Mouse (Mus musculus) neural tube, embryonic 15.5 days (tissue): ENCODE results near the gene Fscn3. TPM values are rescaled to one million over a fixed set of nuclear protein-coding genes. Genes with fewer than 3 reads are reported as not detected.

Experiments used
- ATAC-seq: fragments of 200-750 bp; cut with Nextera tagmentation; 2 replicates; pipeline ENCODE4 v1.8.0; 2017; ENCODE audit warnings: mild to moderate bottlenecking, moderate TSS enrichment, moderate library complexity; ENCODE audit not compliant: low FRiP score
- H3K27ac ChIP-seq: fragments of 300-500 bp; sonication (generic); replicated peaks from 2 replicates; pipeline ENCODE4 v1.5.1; 2015; ENCODE audit warnings: mild to moderate bottlenecking, inconsistent platforms
- H3K27me3 ChIP-seq: fragments of 300-500 bp; sonication (generic); replicated peaks from 2 replicates; pipeline ENCODE4 v1.6.1; 2015; ENCODE audit warnings: inconsistent platforms
- H3K36me3 ChIP-seq: fragments of 300-500 bp; sonication (generic); 2 replicates; pipeline ENCODE4 v1.6.1; 2015; ENCODE audit warnings: inconsistent platforms
- H3K4me1 ChIP-seq: fragments of 300-500 bp; sonication (generic); 2 replicates; pipeline ENCODE4 v1.6.1; 2015; ENCODE audit warnings: inconsistent platforms
- H3K4me2 ChIP-seq: fragments of 300-500 bp; sonication (generic); 2 replicates; pipeline ENCODE4 v1.6.1; 2015; ENCODE audit warnings: inconsistent platforms, mild to moderate bottlenecking, moderate library complexity
- H3K4me3 ChIP-seq: fragments of 300-500 bp; sonication (generic); replicated peaks from 2 replicates; pipeline ENCODE4 v1.5.1; 2015; ENCODE audit warnings: mild to moderate bottlenecking, inconsistent platforms
- H3K9ac ChIP-seq: fragments of 300-500 bp; sonication (generic); replicated peaks from 2 replicates; pipeline ENCODE4 v1.6.1; 2015; ENCODE audit warnings: mild to moderate bottlenecking, inconsistent platforms
- H3K9me3 ChIP-seq: fragments of 300-500 bp; sonication (generic); replicated peaks from 2 replicates; pipeline ENCODE4 v1.6.1; 2016; ENCODE audit warnings: inconsistent platforms
- WGBS: fragments of 180-500 bp; shearing (Covaris S2); methylation state at CpG from one replicate; pipeline ENCODE4 v1.1.7; 2015; ENCODE audit warnings: mixed read lengths; 5-methylcytosine and 5-hydroxymethylcytosine counted together
- polyA plus RNA-seq: library from polyadenylated mRNA; unstranded; fragments of >200 nt; fragmentation: Nextera tagmentation; extraction: Ambion mirVana; gene quantifications from 2 replicates; pipeline ENCODE4 v1.2.1, GENCODE M21; 2015

Fscn3 gene
- polyA plus RNA-seq, 1 experiment from 2014 or later: not detected

DNA sequence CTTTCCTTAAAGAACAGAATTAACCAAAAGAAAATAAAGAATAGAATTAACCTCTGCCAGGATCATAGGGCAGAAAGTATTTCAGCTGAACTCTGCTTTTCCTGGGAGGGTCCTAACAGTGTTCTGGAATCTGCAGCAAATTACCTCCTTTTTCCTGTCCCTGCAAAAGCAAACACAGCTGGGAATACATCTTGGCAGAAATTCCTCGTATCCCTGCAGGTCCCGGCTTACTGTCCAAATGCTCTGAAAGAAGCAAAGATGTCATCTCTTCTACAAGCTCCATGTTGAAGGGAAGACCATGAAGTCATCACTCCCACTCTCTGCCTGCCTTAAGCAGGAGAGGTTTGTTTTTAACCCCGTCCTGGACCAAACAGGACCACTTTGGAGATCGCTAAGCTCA lies 10.6 kb upstream of the Fscn3 start:
- peaks cover 46% of the 10 kb centered on the region for H3K4me1 ChIP-seq
- H3K9me3 ChIP-seq: no peaks in the 10 kb centered on the region
- ATAC-seq: no peak
- no peaks in the 10 kb centered on the region for H3K27me3 ChIP-seq
- H3K4me3 ChIP-seq: no peak overlapping the region
- no peak overlapping the region for H3K4me2 ChIP-seq
- H3K27ac ChIP-seq: no peak overlapping the region
- whole genome bisulfite sequencing: 69% methylated on average over 4 of the region's 4 CpGs
- H3K36me3 ChIP-seq: peaks cover 36% of the 10 kb centered on the region
- H3K9ac ChIP-seq: no peak overlapping the region

DNA sequence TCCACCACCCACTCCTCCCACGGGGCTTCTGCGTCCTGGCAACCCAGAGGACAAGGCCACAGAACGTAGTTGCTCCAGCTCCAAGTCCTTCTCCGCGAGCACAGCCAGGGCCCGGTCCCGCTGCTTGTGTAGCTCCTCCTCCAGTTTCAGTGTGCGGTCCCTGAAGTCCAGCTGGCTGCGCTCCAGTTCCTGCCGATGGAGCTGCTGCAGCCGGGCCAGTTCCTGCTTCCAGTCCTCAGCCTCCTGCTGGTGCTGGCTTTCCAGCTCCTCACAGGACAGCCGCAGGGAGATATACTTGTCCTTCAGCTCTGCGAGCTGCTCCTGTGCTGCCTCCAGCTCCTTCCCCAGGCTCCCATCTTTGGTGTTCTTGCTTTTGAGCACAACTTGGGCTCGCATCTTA lies 9.1 kb upstream of the Fscn3 start:
- Histone ChIP-seq H3K27me3 (no peaks in the 10 kb centered on the region), H3K27ac (peak overlapping the region; percentile 37; the same call in 1 of the 2 replicates), H3K4me3 (no peak overlapping the region), H3K9ac (no peak overlapping the region), H3K9me3 (no peaks in the 10 kb centered on the region), H3K36me3 (peaks cover 36% of the 10 kb centered on the region), H3K4me2 (peak overlapping the region; percentile 6; the same call in 1 of the 2 replicates), H3K4me1 (peaks cover 56% of the 10 kb centered on the region)
- WGBS: 88% methylated on average over 14 of the region's 14 CpGs
- ATAC-seq: no peak

DNA sequence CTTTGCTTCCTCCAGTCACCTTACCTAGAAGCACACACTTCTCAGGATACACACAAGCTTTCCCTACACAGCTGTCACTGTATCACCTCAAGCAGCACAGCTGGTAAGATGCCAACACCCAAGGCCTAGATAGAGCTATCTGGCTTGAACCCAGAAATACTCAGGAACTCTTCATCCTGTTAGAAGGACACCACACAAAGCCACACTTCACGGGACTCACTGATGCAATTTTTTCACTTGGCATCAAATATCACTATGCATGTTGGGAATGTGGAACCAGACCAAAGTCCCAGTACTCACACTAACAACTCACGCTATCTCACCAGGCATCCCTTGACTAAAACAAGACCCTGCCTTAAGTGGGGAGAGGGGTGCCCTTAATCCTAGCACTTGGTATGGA lies 7.9 kb upstream of the Fscn3 start:
- 0 out of 2 replicates have a peak overlapping the region, but pooled peaks have one; percentile 51 for H3K4me3 ChIP-seq
- no peak for ATAC-seq

DNA sequence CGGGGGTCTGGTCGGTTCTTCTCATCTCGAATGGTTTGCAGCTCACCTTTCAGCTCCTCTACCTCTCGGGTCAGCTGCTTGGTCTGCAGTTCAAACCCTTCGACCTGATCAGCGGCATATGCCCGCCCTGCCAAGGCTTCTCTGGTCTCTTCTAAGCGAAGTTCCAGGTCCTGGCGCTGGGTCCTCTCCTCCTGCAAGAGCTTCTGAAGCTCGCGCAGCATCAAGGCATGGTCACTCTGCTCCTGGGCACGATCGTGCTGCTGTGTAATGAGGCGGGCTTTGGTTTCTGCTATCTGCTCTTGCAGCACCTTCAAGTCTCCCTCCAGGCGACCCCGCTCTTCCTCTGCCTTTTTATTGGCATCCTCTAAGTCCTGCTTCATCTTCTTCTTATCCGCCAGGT lies 7.2 kb upstream of the Fscn3 start:
- no peak for ATAC-seq
- H3K9me3 ChIP-seq: no peaks in the 10 kb centered on the region
- H3K27me3 ChIP-seq: no peaks in the 10 kb centered on the region
- H3K27ac ChIP-seq: no peak overlapping the region
- H3K4me1 ChIP-seq: peaks cover 69% of the 10 kb centered on the region
- WGBS: 87% methylated on average over 17 of the region's 17 CpGs
- H3K9ac ChIP-seq: peak overlapping the region; percentile 47; the same call in 1 of the 2 replicates
- peak overlapping the region; percentile 89 for H3K4me2 ChIP-seq
- H3K4me3 ChIP-seq: peak overlapping the region; percentile 51
- peaks cover 32% of the 10 kb centered on the region for H3K36me3 ChIP-seq

More for the DNA sequence above, 7.9 kb upstream of the Fscn3 start:
- Histone ChIP-seq H3K9me3 (no peaks in the 10 kb centered on the region), H3K27ac (no peak overlapping the region), H3K27me3 (no peaks in the 10 kb centered on the region), H3K36me3 (peaks cover 36% of the 10 kb centered on the region), H3K4me2 (peak overlapping the region; percentile 89), H3K4me1 (peaks cover 62% of the 10 kb centered on the region), H3K9ac (no peak overlapping the region)
- WGBS: 85% methylated on average over 2 of the region's 2 CpGs

DNA sequence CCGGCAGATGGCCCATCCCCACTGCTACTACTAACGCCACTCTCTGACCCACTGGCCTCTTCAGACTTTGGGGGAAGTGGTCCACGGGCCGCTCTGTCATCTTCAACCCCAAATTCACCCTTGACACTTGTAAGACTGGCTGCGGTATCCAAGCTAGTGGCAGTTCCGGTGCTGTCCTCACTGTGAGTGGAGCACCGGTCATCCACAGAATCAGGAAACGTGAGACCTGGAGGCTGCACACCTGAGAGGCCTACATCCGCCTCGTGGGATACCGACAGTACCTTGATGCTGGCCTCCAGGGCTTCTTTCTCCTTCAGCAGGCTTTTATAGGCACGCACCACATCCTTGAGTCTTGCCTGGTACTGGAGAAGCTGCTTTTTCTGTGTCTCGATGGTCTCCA lies 6.7 kb upstream of the Fscn3 start:
- Histone ChIP-seq H3K4me1 (peaks cover 73% of the 10 kb centered on the region), H3K27ac (no peak overlapping the region), H3K27me3 (no peaks in the 10 kb centered on the region), H3K9ac (peak overlapping the region; percentile 47), H3K4me3 (peak overlapping the region; percentile 51), H3K9me3 (no peaks in the 10 kb centered on the region), H3K4me2 (peak overlapping the region; percentile 89), H3K36me3 (peaks cover 30% of the 10 kb centered on the region)
- ATAC-seq: no peak
- WGBS: 31% methylated on average over 13 of the region's 13 CpGs

DNA sequence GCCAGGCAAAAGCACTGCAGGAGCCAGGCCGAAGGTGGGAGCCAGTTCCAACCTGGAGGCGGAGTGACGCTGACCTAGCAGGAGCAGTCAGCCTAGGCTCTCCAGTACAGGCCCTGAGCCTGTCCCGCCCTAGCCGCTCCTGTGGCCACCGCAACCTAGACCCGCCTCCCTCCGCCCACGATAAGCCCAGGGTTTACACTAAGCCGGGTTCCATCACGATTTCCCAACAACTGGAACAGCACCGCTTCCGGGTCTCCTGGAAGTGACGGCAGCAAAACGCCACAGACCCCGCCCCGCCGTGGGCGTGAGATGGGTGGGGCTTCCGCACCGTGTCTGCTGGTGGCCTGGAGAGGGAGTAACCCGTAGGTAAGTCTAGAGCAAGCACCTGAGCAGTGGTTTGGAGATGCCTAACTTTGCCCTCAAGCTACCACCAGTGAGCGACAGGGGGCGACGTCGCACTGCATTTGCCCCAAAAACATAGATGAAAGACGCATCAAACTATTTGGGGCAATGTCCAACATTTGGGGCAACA lies 6.1 kb upstream of the Fscn3 start:
- Histone ChIP-seq H3K4me2 (peak overlapping the region; percentile 89), H3K9me3 (no peaks in the 10 kb centered on the region), H3K9ac (peak overlapping the region; percentile 47), H3K27ac (peak overlapping the region; percentile 14), H3K4me3 (peak overlapping the region; percentile 51), H3K4me1 (peaks cover 77% of the 10 kb centered on the region), H3K27me3 (no peaks in the 10 kb centered on the region), H3K36me3 (peaks cover 36% of the 10 kb centered on the region)
- ATAC-seq: peak; percentile 89
- under 1% methylated on average over 27 of the region's 27 CpGs for WGBS

DNA sequence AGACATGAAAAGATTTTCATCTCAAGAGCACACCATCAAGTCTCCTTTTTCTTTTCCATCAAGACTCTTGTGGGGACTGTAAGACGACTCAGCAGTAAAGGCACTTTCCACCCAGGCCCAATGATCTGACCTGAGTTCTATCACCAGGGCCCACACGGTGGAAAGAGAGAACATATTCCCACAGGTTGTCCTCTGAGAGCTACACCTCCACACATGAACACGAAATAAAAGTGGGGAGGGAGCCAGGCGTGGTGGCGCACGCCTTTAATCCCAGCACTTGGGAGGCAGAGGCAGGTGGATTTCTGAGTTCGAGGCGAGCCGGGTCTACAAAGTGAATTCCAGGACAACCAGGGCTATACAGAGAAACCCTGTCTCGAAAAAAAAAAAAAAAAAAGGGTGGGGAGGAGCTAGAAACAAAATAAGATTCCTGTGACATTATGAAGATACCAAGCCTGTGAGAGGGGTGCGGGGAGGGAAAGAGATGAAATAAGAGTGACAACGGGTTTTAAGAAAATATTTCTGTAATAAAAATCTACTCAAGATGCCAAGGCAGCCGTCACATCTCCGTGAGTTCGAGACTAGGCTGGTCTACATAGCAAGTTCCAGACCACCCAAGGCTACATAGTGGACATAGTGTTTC lies 4.8 kb upstream of the Fscn3 start:
- WGBS: 72% methylated on average over 15 of the region's 15 CpGs
- peak; percentile 2 for ATAC-seq

DNA sequence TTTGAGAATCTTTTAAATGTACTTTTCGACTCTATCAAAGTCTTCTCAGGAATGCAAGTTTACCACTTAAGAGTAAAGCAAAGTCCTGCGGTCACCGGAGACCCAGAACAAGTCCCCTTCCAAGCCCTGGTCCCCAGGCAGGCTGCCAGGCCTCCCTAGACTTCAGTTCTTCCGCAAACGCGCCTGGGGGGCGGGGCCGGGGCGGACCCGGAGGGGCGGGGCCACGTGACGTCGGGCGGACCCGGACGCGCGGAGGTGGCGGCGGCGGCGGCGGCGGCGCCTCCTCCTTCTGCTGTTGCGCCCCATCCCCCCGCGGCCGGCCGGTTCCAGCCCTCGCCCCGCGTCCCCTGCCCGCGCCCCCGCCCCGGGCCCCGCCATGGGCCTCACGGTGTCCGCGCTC lies 4.3 kb upstream of the Fscn3 start, which contains the start of gene Arf5:
TSS of gene Arf5 (plus strand) at position 248 of the 400 bp plus-strand sequence.
- WGBS: under 1% methylated on average over 31 of the region's 42 CpGs
- peak within 1 kb of the TSS; percentile 86 for H3K4me3 ChIP-seq
- peak within 1 kb of the TSS; percentile 99 for H3K9ac ChIP-seq
- H3K27me3 ChIP-seq: no peaks in the 10 kb centered on the region
- peaks cover 22% of the 10 kb centered on the region for H3K36me3 ChIP-seq
- no peaks in the 10 kb centered on the region for H3K9me3 ChIP-seq
- peak within 1 kb of the TSS; percentile 82 for H3K27ac ChIP-seq
- ATAC-seq: peak; percentile 80
- H3K4me2 ChIP-seq: peak within 1 kb of the TSS; percentile 68
- peaks cover 61% of the 10 kb centered on the region for H3K4me1 ChIP-seq

More for the DNA sequence above, 4.8 kb upstream of the Fscn3 start:
- Histone ChIP-seq H3K36me3 (peaks cover 28% of the 10 kb centered on the region), H3K4me2 (peak overlapping the region; percentile 68), H3K9me3 (no peaks in the 10 kb centered on the region), H3K9ac (no peak overlapping the region), H3K4me1 (peaks cover 66% of the 10 kb centered on the region), H3K4me3 (peak overlapping the region; percentile 86), H3K27me3 (no peaks in the 10 kb centered on the region), H3K27ac (peak overlapping the region; percentile 82)

DNA sequence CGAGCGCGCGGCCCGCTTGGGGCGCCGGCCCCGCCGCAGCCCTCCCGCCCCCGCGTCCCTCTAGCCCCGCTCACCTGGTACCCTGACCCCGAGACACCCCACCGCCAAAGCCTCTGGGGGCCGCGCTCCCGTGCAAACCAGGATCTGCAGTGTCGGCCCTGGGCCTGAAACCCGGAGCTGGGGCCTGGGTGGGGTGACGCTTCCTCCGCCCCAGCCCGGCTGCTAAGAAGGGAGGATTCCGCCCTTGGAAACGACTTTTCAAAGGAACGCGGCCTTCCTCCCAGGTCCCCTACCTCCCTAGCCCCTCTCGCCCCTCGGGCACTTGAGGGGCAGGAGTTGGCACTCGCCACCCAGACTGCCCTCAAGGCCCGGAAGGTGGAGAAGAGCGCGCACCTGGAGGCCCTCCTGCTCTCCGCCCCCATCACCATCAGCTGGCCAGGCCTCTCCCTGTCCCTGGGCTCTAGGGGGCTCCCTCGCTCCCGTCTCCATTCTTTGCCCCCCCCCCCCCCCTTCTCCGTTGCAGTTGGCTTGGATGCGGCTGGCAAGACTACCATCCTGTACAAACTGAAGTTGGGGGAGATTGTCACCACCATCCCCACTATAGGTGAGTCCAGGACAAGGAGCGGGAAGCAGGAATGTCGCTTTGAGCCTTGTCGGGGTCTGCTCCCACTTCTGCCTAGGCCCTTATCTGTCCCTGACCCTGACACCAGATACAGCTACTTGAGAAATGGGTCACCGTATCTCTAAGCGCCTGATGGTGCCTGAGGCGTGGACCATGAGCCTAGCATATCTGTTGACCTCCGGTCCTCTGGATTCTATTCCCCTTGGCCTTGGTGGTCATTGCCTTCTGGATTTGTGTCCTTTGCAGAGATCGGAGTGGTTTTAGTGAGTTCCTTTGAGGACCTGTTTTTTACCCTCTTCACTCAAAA lies 3.6 kb upstream of the Fscn3 start:
- H3K9me3 ChIP-seq: no peaks in the 10 kb centered on the region
- H3K27ac ChIP-seq: peak overlapping the region; percentile 82
- peaks cover 15% of the 10 kb centered on the region for H3K36me3 ChIP-seq
- H3K4me1 ChIP-seq: peaks cover 54% of the 10 kb centered on the region
- peak overlapping the region; percentile 99 for H3K9ac ChIP-seq
- peak; percentile 56 for ATAC-seq
- no peaks in the 10 kb centered on the region for H3K27me3 ChIP-seq
- peak overlapping the region; percentile 86 for H3K4me3 ChIP-seq
- peak overlapping the region; percentile 68 for H3K4me2 ChIP-seq
- WGBS: 12% methylated on average over 41 of the region's 46 CpGs

DNA sequence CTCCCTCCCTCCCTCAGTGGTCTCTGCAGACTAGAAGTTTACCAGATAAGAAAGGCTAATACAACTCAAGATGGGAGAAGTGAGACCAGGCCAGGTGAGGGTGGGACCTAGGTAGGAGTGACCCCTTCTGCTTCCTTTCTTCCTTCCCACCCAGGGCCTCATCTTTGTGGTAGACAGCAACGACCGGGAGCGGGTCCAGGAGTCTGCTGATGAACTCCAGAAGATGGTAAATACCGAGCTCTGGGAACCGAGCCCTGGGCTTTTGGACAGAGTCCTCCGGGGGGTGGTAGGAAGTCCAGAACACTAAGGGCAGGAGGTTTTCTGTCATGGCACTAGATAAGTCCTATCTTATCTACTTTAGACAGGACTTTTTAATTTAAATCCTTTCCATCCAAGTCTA lies 2.6 kb upstream of the Fscn3 start:
- H3K4me2 ChIP-seq: peak overlapping the region; percentile 68
- no peak for ATAC-seq
- H3K36me3 ChIP-seq: peaks cover 14% of the 10 kb centered on the region
- WGBS: 94% methylated on average over 6 of the region's 6 CpGs
- H3K27ac ChIP-seq: no peak overlapping the region
- peak overlapping the region; percentile 86; the same call in 1 of the 2 replicates for H3K4me3 ChIP-seq
- H3K4me1 ChIP-seq: peaks cover 44% of the 10 kb centered on the region
- H3K9ac ChIP-seq: no peak overlapping the region
- H3K27me3 ChIP-seq: no peaks in the 10 kb centered on the region
- no peaks in the 10 kb centered on the region for H3K9me3 ChIP-seq

DNA sequence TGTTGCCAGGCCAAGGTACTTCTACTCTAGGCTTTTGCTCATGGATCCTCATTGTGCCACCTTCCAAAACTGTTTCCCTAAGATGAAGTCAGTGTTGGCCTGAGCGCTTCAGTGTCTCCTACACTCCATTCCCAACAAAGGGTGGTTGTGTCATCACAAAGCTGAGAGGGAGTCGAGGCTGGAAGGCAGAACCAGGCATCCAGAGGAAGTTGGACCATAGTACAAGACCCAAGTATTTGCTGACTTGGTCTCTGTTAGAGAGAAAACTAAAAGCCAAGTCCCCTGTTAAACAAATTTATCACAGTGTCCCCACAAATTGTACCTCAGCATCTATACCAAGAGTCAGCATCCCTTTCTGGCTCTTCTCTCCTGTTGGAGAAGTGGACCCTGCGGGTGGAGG lies 701 bp downstream of the Fscn3 start, which contains the start of gene Gcc1:
TSS of gene Gcc1 (minus strand) at position 101 of the 400 bp plus-strand sequence.
- Histone ChIP-seq H3K4me1 (peaks cover 22% of the 10 kb centered on the region), H3K36me3 (peaks cover 14% of the 10 kb centered on the region), H3K27ac (no peak within 1 kb of the TSS), H3K4me2 (no peak within 1 kb of the TSS), H3K9me3 (no peaks in the 10 kb centered on the region), H3K27me3 (no peaks in the 10 kb centered on the region), H3K9ac (no peak within 1 kb of the TSS), H3K4me3 (no peak within 1 kb of the TSS)
- WGBS: 92% methylated on average over 3 of the region's 3 CpGs
- ATAC-seq: no peak
